Mouse (Mus musculus) kidney, postnatal 0 days (tissue): ENCODE data around the gene Cage1. TPM values are rescaled to one million over a fixed set of nuclear protein-coding genes. Genes with fewer than 3 reads are reported as not detected.

Experiments used
- ATAC-seq: fragments of 200-750 bp; cut with Nextera tagmentation; replicated peaks from 2 replicates; pipeline ENCODE4 v1.8.0; 2017; ENCODE audit warnings: low read depth, moderate number of reproducible peaks, moderate TSS enrichment, moderate library complexity; ENCODE audit not compliant: low FRiP score
- DNase-seq: peaks from one replicate; pipeline ENCODE4 v3.0.0-alpha.2; 2016; ENCODE audit warnings: low spot score
- H3K27ac ChIP-seq: fragments of 300-500 bp; sonication (generic); 2 replicates; pipeline ENCODE4 v1.5.1; 2014; ENCODE audit warnings: mild to moderate bottlenecking
- H3K27me3 ChIP-seq: fragments of 300-500 bp; sonication (generic); 2 replicates; pipeline ENCODE4 v1.6.1; 2014; ENCODE audit warnings: low read length, mixed read lengths; ENCODE audit not compliant: insufficient read depth
- H3K36me3 ChIP-seq: fragments of 300-500 bp; sonication (generic); 2 replicates; pipeline ENCODE4 v1.6.1; 2014; ENCODE audit warnings: low read length, mixed read lengths; ENCODE audit not compliant: insufficient read depth
- H3K4me1 ChIP-seq: fragments of 300-500 bp; sonication (generic); replicated peaks from 2 replicates; pipeline ENCODE4 v1.6.1; 2014; ENCODE audit warnings: antibody characterized with exemption, low read length, mixed read lengths; ENCODE audit not compliant: insufficient read depth
- H3K4me2 ChIP-seq: fragments of 300-500 bp; sonication (generic); 2 replicates; pipeline ENCODE4 v1.6.1; 2014; ENCODE audit warnings: mild to moderate bottlenecking, low read length, moderate library complexity, mixed read lengths
- H3K4me3 ChIP-seq: fragments of 300-500 bp; sonication (generic); replicated peaks from 2 replicates; pipeline ENCODE4 v1.5.1; 2014; ENCODE audit warnings: low read depth, low read length
- H3K9ac ChIP-seq: fragments of 300-500 bp; sonication (generic); 2 replicates; pipeline ENCODE4 v1.6.1; 2014; ENCODE audit warnings: low read depth, low read length
- H3K9me3 ChIP-seq: fragments of 300-500 bp; sonication (generic); replicated peaks from 2 replicates; pipeline ENCODE4 v1.6.1; 2016; ENCODE audit warnings: low read length, inconsistent platforms, mixed read lengths
- CTCF ChIP-seq: IDR thresholded peaks from 2 replicates; pipeline ENCODE4 v1.5.1; 2016; ENCODE audit warnings: antibody characterized with exemption, low read depth, mild to moderate bottlenecking, moderate library complexity
- WGBS: fragments of 180-500 bp; shearing (Covaris S2); extraction: QIAGEN DNeasy Blood & Tissue Kit; methylation state at CpG from one replicate; pipeline ENCODE4 v1.1.7; 2014; 5-methylcytosine and 5-hydroxymethylcytosine counted together
- polyA plus RNA-seq: library from polyadenylated mRNA; unstranded; fragments of >200 nt; fragmentation: Nextera tagmentation; extraction: Ambion mirVana; gene quantifications from 2 replicates; pipeline ENCODE4 v1.2.1, GENCODE M21; 2015

Cage1 gene
- polyA plus RNA-seq, 1 experiment from 2014 or later, result 2.0 TPM

DNA sequence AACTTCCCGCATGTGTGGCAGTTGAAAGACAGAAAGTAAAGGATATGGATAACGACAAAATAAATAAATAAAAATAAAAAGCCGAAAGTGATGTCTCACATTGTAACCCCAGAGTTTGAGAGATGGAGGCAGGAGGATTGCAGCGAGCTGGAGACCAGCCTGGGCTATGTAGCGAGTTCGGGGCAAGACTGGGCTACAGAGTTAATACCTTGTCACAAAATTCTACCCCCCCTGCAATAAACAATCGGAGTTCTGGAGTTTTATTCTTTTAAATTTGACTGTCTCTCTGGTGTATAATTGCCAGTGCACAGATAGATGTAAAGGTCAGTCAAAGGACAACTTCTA is 42.5 kb downstream of the Cage1 start:
- peak overlapping the region; percentile 38; the same call in 1 of the 2 replicates for H3K9ac ChIP-seq
- 0 out of 2 replicates have a peak, but pooled peaks cover 5% of the 10 kb centered on the region for H3K4me1 ChIP-seq
- ATAC-seq (peak; percentile 25; the same call in 1 of the 2 replicates), DNase-seq (no peak)
- H3K9me3 ChIP-seq, result no peaks in the 10 kb centered on the region
- TF ChIP-seq CTCF, result no peak
- H3K36me3 ChIP-seq, result peaks cover 13% of the 10 kb centered on the region
- H3K4me2 ChIP-seq, result peak overlapping the region; percentile 74
- H3K4me3 ChIP-seq, result peak overlapping the region; percentile 98
- H3K27ac ChIP-seq, result 0 out of 2 replicates have a peak overlapping the region, but pooled peaks have one; percentile 10
- no peaks in the 10 kb centered on the region for H3K27me3 ChIP-seq
- 20% methylated on average over 7 of the region's 7 CpGs for WGBS

GRCm38 (mm10) chr13:37993704-37994404 is 43.0 kb downstream of the Cage1 start, which contains the start of gene Ssr1:
Gene Ssr1 (minus strand): TSS chr13:37994217.
- WGBS, result under 1% methylated on average over 79 of the region's 89 CpGs
- no peak for TF ChIP-seq CTCF
- Histone ChIP-seq H3K9ac (peak within 1 kb of the TSS; percentile 98), H3K27ac (peak within 1 kb of the TSS; percentile 96), H3K27me3 (no peaks in the 10 kb centered on the region), H3K4me1 (0 out of 2 replicates have a peak, but pooled peaks cover 5% of the 10 kb centered on the region), H3K4me2 (peak within 1 kb of the TSS; percentile 74), H3K9me3 (no peaks in the 10 kb centered on the region), H3K36me3 (peaks cover 18% of the 10 kb centered on the region), H3K4me3 (peak within 1 kb of the TSS; percentile 98)
- DNase-seq, result peak; percentile 98
- ATAC-seq, result peak; percentile 98

GRCm38 (mm10) chr13:37993376-37993703 is 43.5 kb downstream of the Cage1 start:
- Histone ChIP-seq H3K4me2 (peak overlapping the region; percentile 74), H3K9ac (peak overlapping the region; percentile 98), H3K36me3 (peaks cover 23% of the 10 kb centered on the region), H3K4me1 (0 out of 2 replicates have a peak, but pooled peaks cover 5% of the 10 kb centered on the region), H3K4me3 (peak overlapping the region; percentile 98), H3K27ac (peak overlapping the region; percentile 96), H3K9me3 (no peaks in the 10 kb centered on the region), H3K27me3 (no peaks in the 10 kb centered on the region)
- no peak for TF ChIP-seq CTCF
- WGBS, result under 1% methylated on average over 17 of the region's 17 CpGs
- DNase-seq, result no peak
- ATAC-seq, result peak; percentile 44; the same call in 1 of the 2 replicates

DNA sequence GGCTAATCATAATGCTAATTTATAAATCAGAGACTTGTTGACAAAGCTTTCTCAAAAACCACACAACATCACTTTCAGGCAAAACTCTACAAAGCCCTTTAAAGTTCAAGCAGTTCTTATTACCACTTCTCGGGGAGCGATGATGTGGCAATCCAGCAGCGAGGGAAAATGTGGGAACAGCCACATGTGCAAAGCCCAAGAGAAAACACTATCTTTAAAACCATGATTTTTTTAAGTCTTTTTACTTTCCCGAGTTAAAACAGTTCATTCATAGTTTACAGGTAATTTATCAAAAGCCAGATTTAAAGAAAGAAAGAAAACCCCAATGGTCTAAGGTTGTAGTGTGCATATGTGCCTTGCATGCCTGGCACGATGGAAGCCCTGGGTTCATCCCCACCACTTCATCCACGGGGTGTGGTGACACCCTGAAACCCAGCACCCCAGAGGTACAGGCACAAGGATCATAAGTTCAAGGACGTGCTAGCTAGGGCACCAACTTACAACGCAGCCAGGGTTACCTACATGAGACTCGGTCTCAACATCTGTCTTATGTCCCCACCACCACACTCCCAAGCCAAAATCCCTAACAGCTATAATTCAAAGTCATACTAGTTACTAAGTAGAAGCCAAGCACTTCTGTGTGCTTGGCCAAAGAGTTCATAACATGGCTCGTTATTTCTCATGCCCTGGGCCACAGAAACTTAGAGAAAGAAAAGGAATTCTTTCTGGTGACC is 44.1 kb downstream of the Cage1 start:
- ATAC-seq (no peak), DNase-seq (peak; percentile 50)
- TF ChIP-seq CTCF, result no peak
- Histone ChIP-seq H3K36me3 (peaks cover 28% of the 10 kb centered on the region), H3K4me1 (0 out of 2 replicates have a peak, but pooled peaks cover 5% of the 10 kb centered on the region), H3K9me3 (no peaks in the 10 kb centered on the region), H3K4me2 (peak overlapping the region; percentile 74), H3K9ac (peak overlapping the region; percentile 98), H3K4me3 (peak overlapping the region; percentile 98), H3K27ac (peak overlapping the region; percentile 96; the same call in 1 of the 2 replicates), H3K27me3 (no peaks in the 10 kb centered on the region)
- 6% methylated on average over 10 of the region's 10 CpGs for WGBS

DNA sequence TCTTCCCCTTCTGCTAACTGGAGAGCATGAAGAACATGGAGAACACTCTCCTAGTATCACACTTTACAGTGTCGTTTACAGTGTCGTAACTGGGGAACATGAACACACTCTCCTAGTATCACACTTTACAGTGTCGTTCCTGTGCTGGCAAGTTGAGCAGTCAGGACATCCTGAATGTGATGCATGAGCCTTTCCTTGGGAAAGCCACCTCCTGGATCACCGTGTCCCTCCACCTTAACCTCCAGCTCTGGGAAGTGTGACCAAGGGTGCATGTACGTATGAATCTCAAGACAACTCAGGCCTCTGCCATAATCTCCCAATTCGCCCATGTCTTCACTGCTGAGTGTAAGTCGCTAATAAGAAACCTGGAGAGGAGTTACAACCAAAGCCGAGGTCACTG is 47.2 kb downstream of the Cage1 start:
- Histone ChIP-seq H3K27me3 (no peaks in the 10 kb centered on the region), H3K36me3 (peaks cover 53% of the 10 kb centered on the region), H3K4me1 (0 out of 2 replicates have a peak, but pooled peaks cover 5% of the 10 kb centered on the region), H3K27ac (no peak overlapping the region), H3K4me3 (no peak overlapping the region), H3K4me2 (no peak overlapping the region), H3K9ac (no peak overlapping the region), H3K9me3 (no peaks in the 10 kb centered on the region)
- no peak for ATAC-seq
- 91% methylated on average over 8 of the region's 8 CpGs for WGBS
- TF ChIP-seq CTCF, result no peak
- no peak for DNase-seq

- Histone ChIP-seq H3K4me3 (no peak overlapping the region), H3K9ac (no peak overlapping the region), H3K9me3 (no peaks in the 10 kb centered on the region), H3K27ac (no peak overlapping the region), H3K27me3 (no peaks in the 10 kb centered on the region), H3K36me3 (peaks cover 85% of the 10 kb centered on the region), H3K4me2 (no peak overlapping the region), H3K4me1 (no peaks in the 10 kb centered on the region)
- 90% methylated on average over 10 of the region's 10 CpGs for WGBS
- DNase-seq (no peak), ATAC-seq (no peak)
- no peak for TF ChIP-seq CTCF
These were observed 50.7 kb downstream of the Cage1 start for GRCm38 (mm10) chr13:37986166-37986565.
